Mouse (Mus musculus) erythroblast, adult 5-6 weeks (primary cell): ENCODE data around the gene A3galt2. TPM values are rescaled to one million over a fixed set of nuclear protein-coding genes. Genes with fewer than 3 reads are reported as not detected.

Experiments used
- ATAC-seq: replicated peaks from 2 replicates; pipeline ENCODE4 v1.8.0; 2016; ENCODE audit warnings: moderate number of reproducible peaks, mild to moderate bottlenecking, moderate TSS enrichment, inconsistent platforms; ENCODE audit not compliant: poor library complexity, low FRiP score, severe bottlenecking
- total RNA-seq, 2 experiments: library from RNA; stranded (forward) in 1 of 2; stranded (reverse) in 1 of 2; fragments of 150-400 nt in 1 of 2; fragments of 200-764, 138-1000 nt in 1 of 2; gene quantifications; 2 replicates each; pipeline versions ENCODE4 v1.2.3 to v1.2.4; 2015 to 2017; ENCODE audit warnings: low replicate concordance in 2 of 2

The A3galt2 gene
- not detected in 2 replicates for total RNA-seq (2015; ENCODE audit: low replicate concordance)
- not detected in 2 replicates for total RNA-seq (2017; ENCODE audit: low replicate concordance)

GRCm38 (mm10) chr4:128755064-128755463 is at the start of gene A3galt2:
Gene A3galt2, plus strand, starts transcription at chr4:128755364.
- ATAC-seq = no peak

- ATAC-seq = no peak
These were observed 48.5 kb upstream of the A3galt2 start for GRCm38 (mm10) chr4:128706626-128707025.

- no peak for ATAC-seq
These were observed 47.8 kb upstream of the A3galt2 start for GRCm38 (mm10) chr4:128707384-128707783.

GRCm38 (mm10) chr4:128709061-128709780 is 45.9 kb upstream of the A3galt2 start:
- ATAC-seq = no peak

GRCm38 (mm10) chr4:128709781-128710166 is 45.4 kb upstream of the A3galt2 start:
- ATAC-seq = no peak

GRCm38 (mm10) chr4:128710286-128710685 is 44.9 kb upstream of the A3galt2 start:
- no peak for ATAC-seq

GRCm38 (mm10) chr4:128710800-128711199 is 44.4 kb upstream of the A3galt2 start:
- no peak for ATAC-seq

- peak; percentile 83 for ATAC-seq
These were observed 43.6 kb upstream of the A3galt2 start for GRCm38 (mm10) chr4:128711455-128712135.

GRCm38 (mm10) chr4:128712136-128712655 is 43.0 kb upstream of the A3galt2 start:
- no peak for ATAC-seq

- no peak for ATAC-seq
These were observed 42.2 kb upstream of the A3galt2 start for GRCm38 (mm10) chr4:128712941-128713340.

- no peak for ATAC-seq
These were observed 39.6 kb upstream of the A3galt2 start for GRCm38 (mm10) chr4:128715241-128716204.

GRCm38 (mm10) chr4:128716279-128716678 is 38.9 kb upstream of the A3galt2 start:
- no peak for ATAC-seq

- ATAC-seq = no peak
These were observed 38.4 kb upstream of the A3galt2 start for GRCm38 (mm10) chr4:128716731-128717130.

GRCm38 (mm10) chr4:128720110-128720509 is 35.1 kb upstream of the A3galt2 start:
- ATAC-seq = no peak

- no peak for ATAC-seq
These were observed 34.0 kb upstream of the A3galt2 start for GRCm38 (mm10) chr4:128721061-128721648.

- ATAC-seq = no peak
These were observed 33.4 kb upstream of the A3galt2 start for GRCm38 (mm10) chr4:128721761-128722160.

GRCm38 (mm10) chr4:128722932-128723331 is 32.2 kb upstream of the A3galt2 start:
- no peak for ATAC-seq

GRCm38 (mm10) chr4:128723431-128723830 is 31.7 kb upstream of the A3galt2 start:
- no peak for ATAC-seq

GRCm38 (mm10) chr4:128724059-128724458 is 31.1 kb upstream of the A3galt2 start:
- ATAC-seq = no peak
